Mouse (Mus musculus) kidney, postnatal 0 days (tissue): Measurements from ENCODE around the gene Gpx8. TPM values are rescaled to one million over a fixed set of nuclear protein-coding genes. Genes with fewer than 3 reads are reported as not detected.
A peak's percentile ranks its signal among the peaks of the same experiment; 100 is the strongest.
"Not testable (repeated sequence)": the region's sequence is repeated elsewhere in the genome, so short reads cannot be mapped to it uniquely, and the experiment has no call there.

ENCODE experiments used
- ATAC-seq: fragments of 200-750 bp; cut with Nextera tagmentation; replicated peaks from 2 replicates; pipeline ENCODE4 v1.8.0; 2017; ENCODE audit warnings: low read depth, moderate number of reproducible peaks, moderate TSS enrichment, moderate library complexity; ENCODE audit not compliant: low FRiP score
- DNase-seq: peaks from one replicate; pipeline ENCODE4 v3.0.0-alpha.2; 2016; ENCODE audit warnings: low spot score
- H3K27ac ChIP-seq: fragments of 300-500 bp; sonication (generic); 2 replicates; pipeline ENCODE4 v1.5.1; 2014; ENCODE audit warnings: mild to moderate bottlenecking
- H3K27me3 ChIP-seq: fragments of 300-500 bp; sonication (generic); 2 replicates; pipeline ENCODE4 v1.6.1; 2014; ENCODE audit warnings: low read length, mixed read lengths; ENCODE audit not compliant: insufficient read depth
- H3K36me3 ChIP-seq: fragments of 300-500 bp; sonication (generic); 2 replicates; pipeline ENCODE4 v1.6.1; 2014; ENCODE audit warnings: low read length, mixed read lengths; ENCODE audit not compliant: insufficient read depth
- H3K4me1 ChIP-seq: fragments of 300-500 bp; sonication (generic); replicated peaks from 2 replicates; pipeline ENCODE4 v1.6.1; 2014; ENCODE audit warnings: antibody characterized with exemption, low read length, mixed read lengths; ENCODE audit not compliant: insufficient read depth
- H3K4me2 ChIP-seq: fragments of 300-500 bp; sonication (generic); 2 replicates; pipeline ENCODE4 v1.6.1; 2014; ENCODE audit warnings: mild to moderate bottlenecking, low read length, moderate library complexity, mixed read lengths
- H3K4me3 ChIP-seq: fragments of 300-500 bp; sonication (generic); replicated peaks from 2 replicates; pipeline ENCODE4 v1.5.1; 2014; ENCODE audit warnings: low read depth, low read length
- H3K9ac ChIP-seq: fragments of 300-500 bp; sonication (generic); 2 replicates; pipeline ENCODE4 v1.6.1; 2014; ENCODE audit warnings: low read depth, low read length
- H3K9me3 ChIP-seq: fragments of 300-500 bp; sonication (generic); replicated peaks from 2 replicates; pipeline ENCODE4 v1.6.1; 2016; ENCODE audit warnings: low read length, inconsistent platforms, mixed read lengths
- CTCF ChIP-seq: IDR thresholded peaks from 2 replicates; pipeline ENCODE4 v1.5.1; 2016; ENCODE audit warnings: antibody characterized with exemption, low read depth, mild to moderate bottlenecking, moderate library complexity
- WGBS: fragments of 180-500 bp; shearing (Covaris S2); extraction: QIAGEN DNeasy Blood & Tissue Kit; methylation state at CpG from one replicate; pipeline ENCODE4 v1.1.7; 2014; 5-methylcytosine and 5-hydroxymethylcytosine counted together
- polyA plus RNA-seq: library from polyadenylated mRNA; unstranded; fragments of >200 nt; fragmentation: Nextera tagmentation; extraction: Ambion mirVana; gene quantifications from 2 replicates; pipeline ENCODE4 v1.2.1, GENCODE M21; 2015

The Gpx8 gene
- polyA plus RNA-seq, 1 experiment from 2014 or later: 165 TPM

- Histone ChIP-seq H3K36me3 (no peaks in the 10 kb centered on the region), H3K27me3 (peaks cover 17% of the 10 kb centered on the region)
- DNase-seq: peak; percentile 65
These were observed 14.2 kb downstream of the Gpx8 start for GRCm38 (mm10) chr13:113031792-113032571.

GRCm38 (mm10) chr13:113031351-113031750 is 14.9 kb downstream of the Gpx8 start:
- Histone ChIP-seq H3K27me3 (peaks cover 19% of the 10 kb centered on the region), H3K4me1 (0 out of 2 replicates have a peak, but pooled peaks cover 3% of the 10 kb centered on the region), H3K36me3 (no peaks in the 10 kb centered on the region), H3K9me3 (no peaks in the 10 kb centered on the region), H3K9ac (no peak overlapping the region), H3K4me3 (peak overlapping the region; percentile 46; the same call in 1 of the 2 replicates), H3K4me2 (peak overlapping the region; percentile 97), H3K27ac (no peak overlapping the region)
- DNase-seq: no peak
- no peak for ATAC-seq
- WGBS: 2% methylated on average over 7 of the region's 7 CpGs
- TF ChIP-seq CTCF: no peak

More at GRCm38 (mm10) chr13:113031792-113032571, 14.2 kb downstream of the Gpx8 start:
- H3K9me3 ChIP-seq: no peaks in the 10 kb centered on the region
- H3K9ac ChIP-seq: peak overlapping the region; percentile 41; the same call in 1 of the 2 replicates
- ATAC-seq: peak; percentile 61; the same call in 1 of the 2 replicates
- no peak for TF ChIP-seq CTCF
- H3K27ac ChIP-seq: no peak overlapping the region
- H3K4me1 ChIP-seq: 0 out of 2 replicates have a peak, but pooled peaks cover 3% of the 10 kb centered on the region
- under 1% methylated on average over 40 of the region's 40 CpGs for WGBS
- H3K4me3 ChIP-seq: peak overlapping the region; percentile 46
- H3K4me2 ChIP-seq: peak overlapping the region; percentile 97

GRCm38 (mm10) chr13:113023274-113024143 is 22.7 kb downstream of the Gpx8 start:
- H3K9ac ChIP-seq: no peak overlapping the region
- WGBS: 45% methylated on average over 17 of the region's 17 CpGs
- H3K4me2 ChIP-seq: no peak overlapping the region
- H3K4me1 ChIP-seq: no peaks in the 10 kb centered on the region
- no peak for ATAC-seq
- no peak for TF ChIP-seq CTCF
- no peak overlapping the region for H3K4me3 ChIP-seq
- no peak overlapping the region for H3K27ac ChIP-seq
- H3K9me3 ChIP-seq: no peaks in the 10 kb centered on the region
- no peaks in the 10 kb centered on the region for H3K36me3 ChIP-seq
- DNase-seq: peak; percentile 34
- 0 out of 2 replicates have a peak, but pooled peaks cover 3% of the 10 kb centered on the region for H3K27me3 ChIP-seq

GRCm38 (mm10) chr13:113022467-113022866 is 23.7 kb downstream of the Gpx8 start:
- ATAC-seq: no peak
- no peaks in the 10 kb centered on the region for H3K36me3 ChIP-seq
- WGBS: 68% methylated on average over 8 of the region's 8 CpGs
- no peaks in the 10 kb centered on the region for H3K4me1 ChIP-seq
- H3K9ac ChIP-seq: no peak overlapping the region
- no peak overlapping the region for H3K4me3 ChIP-seq
- TF ChIP-seq CTCF: no peak
- no peak for DNase-seq
- H3K4me2 ChIP-seq: no peak overlapping the region
- 0 out of 2 replicates have a peak, but pooled peaks cover 3% of the 10 kb centered on the region for H3K27me3 ChIP-seq
- no peak overlapping the region for H3K27ac ChIP-seq
- H3K9me3 ChIP-seq: no peaks in the 10 kb centered on the region

- 0 out of 2 replicates have a peak, but pooled peaks cover under 1% of the 10 kb centered on the region for H3K27me3 ChIP-seq
- no peak overlapping the region for H3K4me2 ChIP-seq
- no peak overlapping the region for H3K4me3 ChIP-seq
- no peak for DNase-seq
- H3K4me1 ChIP-seq: no peaks in the 10 kb centered on the region
- no peaks in the 10 kb centered on the region for H3K9me3 ChIP-seq
- H3K9ac ChIP-seq: no peak overlapping the region
- WGBS: 93% methylated on average over 2 of the region's 2 CpGs
- no peak for TF ChIP-seq CTCF
- ATAC-seq: no peak
- H3K36me3 ChIP-seq: no peaks in the 10 kb centered on the region
- H3K27ac ChIP-seq: no peak overlapping the region
These were observed 24.7 kb downstream of the Gpx8 start for GRCm38 (mm10) chr13:113021521-113021920.

GRCm38 (mm10) chr13:113013174-113013953 is 32.8 kb downstream of the Gpx8 start:
- H3K9ac ChIP-seq: not testable (repeated sequence)

More at GRCm38 (mm10) chr13:113013174-113013953, 32.8 kb downstream of the Gpx8 start:
- not testable (repeated sequence) for H3K27me3 ChIP-seq, H3K4me1 ChIP-seq, ATAC-seq, H3K36me3 ChIP-seq, H3K9me3 ChIP-seq, H3K27ac ChIP-seq, DNase-seq
- H3K4me2 ChIP-seq: peak overlapping the region; percentile 54
- H3K4me3 ChIP-seq: peak overlapping the region; percentile 31
- WGBS: 37% methylated on average over 18 of the region's 20 CpGs
